Mouse (Mus musculus): ENCODE data around the gene Olfr1233. TPM values are rescaled to one million over a fixed set of nuclear protein-coding genes. Genes with fewer than 3 reads are reported as not detected.

The Olfr1233 gene
- polyA plus RNA-seq (2012; rRNA removed) = not detected in 2 replicates

GRCm38 (mm10) chr2:89342298-89342697 lies at the start of gene Olfr1233:
Gene Olfr1233, minus strand, starts transcription at chr2:89342398.

GRCm38 (mm10) chr2:89364765-89365164 lies 22.6 kb upstream of the Olfr1233 start, which contains the start of gene Olfr1234:
Gene Olfr1234, minus strand, starts transcription at chr2:89364865.

DNA sequence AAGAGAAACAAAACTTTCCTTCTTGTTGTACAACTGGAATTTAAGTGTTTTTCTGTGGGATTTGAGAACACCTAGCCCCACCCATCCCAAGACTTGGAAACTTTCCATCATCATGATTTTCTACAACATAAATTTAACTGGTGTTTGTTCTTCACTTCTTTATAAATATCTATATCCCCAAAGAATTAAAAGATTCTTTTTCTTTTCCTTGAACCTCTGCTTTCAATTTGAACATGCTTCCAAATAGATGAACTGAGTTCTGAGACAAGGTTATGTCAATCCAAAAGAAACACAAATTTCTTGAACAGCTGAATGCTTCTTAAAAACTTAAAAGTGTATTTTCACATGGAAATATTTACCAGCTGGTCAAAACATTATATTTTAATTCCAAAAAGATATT lies 12.6 kb downstream of the Olfr1233 start, which contains the start of gene Olfr1232:
Olfr1232 (minus strand) TSS at position 101 of the 400 bp plus-strand sequence.

DNA sequence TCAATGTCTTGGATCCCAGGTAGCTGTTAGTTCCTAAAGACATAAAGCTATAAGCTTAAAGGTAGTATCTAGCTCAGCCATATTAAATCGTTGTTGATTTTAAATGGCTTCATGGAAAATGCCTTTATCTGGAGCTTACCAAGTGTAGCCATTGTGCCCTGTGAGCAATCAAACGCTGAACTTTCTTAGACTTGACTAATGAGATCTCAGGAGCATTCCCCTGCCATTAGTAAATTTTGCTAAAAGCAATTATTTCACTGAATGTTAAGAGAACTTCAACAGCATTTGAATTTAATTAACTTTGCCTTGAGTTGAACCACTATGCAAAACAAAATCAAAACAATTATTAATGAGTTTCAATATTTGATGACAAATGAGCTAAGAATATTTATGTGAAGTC lies 35.2 kb downstream of the Olfr1233 start, which contains the start of gene Olfr1231:
Olfr1231 (minus strand) TSS at position 101 of the 400 bp plus-strand sequence.

GRCm38 (mm10) chr2:89297168-89297567 lies 45.0 kb downstream of the Olfr1233 start, which contains the start of gene Olfr1230:
Gene Olfr1230, minus strand, starts transcription at chr2:89297268.

DNA sequence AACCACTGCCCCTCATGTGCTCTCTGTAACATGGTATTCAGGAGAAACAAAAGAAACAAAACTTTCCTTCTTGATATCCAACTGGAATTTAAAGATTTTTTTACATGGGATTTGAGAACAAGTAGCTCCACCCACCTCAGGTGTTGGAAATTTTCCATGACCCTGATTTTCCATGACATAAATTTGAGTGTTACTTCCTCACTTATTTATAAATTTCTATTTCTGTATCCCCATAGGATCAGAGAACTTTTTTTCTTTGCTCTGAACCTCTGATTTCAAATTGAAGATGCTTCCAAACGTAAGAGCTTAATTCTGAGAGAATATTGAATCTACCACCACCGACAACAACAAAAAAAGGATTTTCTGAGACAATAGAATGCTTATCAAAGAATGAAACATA lies 54.3 kb downstream of the Olfr1233 start, which contains the start of gene Olfr1229:
Olfr1229 (minus strand) TSS at position 101 of the 400 bp plus-strand sequence.

Other genes starting within 250 kb of the Olfr1233 start
- gene Olfr1220, start 235.6 kb downstream of the Olfr1233 start, polyA plus RNA-seq (2012; rRNA removed) = not detected in 2 replicates
- gene Olfr1221, start 225.1 kb downstream of the Olfr1233 start, polyA plus RNA-seq (2012; rRNA removed) = not detected in 2 replicates
- gene Olfr1222, start 209.3 kb downstream of the Olfr1233 start, polyA plus RNA-seq (2012; rRNA removed) = not detected in 2 replicates
- gene Olfr1223, start 190.8 kb downstream of the Olfr1233 start, polyA plus RNA-seq (2012; rRNA removed) = not detected in 2 replicates
- not detected in 2 replicates for gene Olfr1224-ps1, start 178.3 kb downstream of the Olfr1233 start, polyA plus RNA-seq (2012; rRNA removed)
- not detected in 2 replicates for gene Olfr1225, start 167.7 kb downstream of the Olfr1233 start, polyA plus RNA-seq (2012; rRNA removed)
- gene Olfr1226, start 142.3 kb downstream of the Olfr1233 start, polyA plus RNA-seq (2012; rRNA removed) = not detected in 2 replicates
- not detected in 2 replicates for gene Olfr1228, start 88.3 kb downstream of the Olfr1233 start, polyA plus RNA-seq (2012; rRNA removed)
- not detected in 2 replicates for gene Olfr1229, start 54.4 kb downstream of the Olfr1233 start, polyA plus RNA-seq (2012; rRNA removed)
- not detected in 2 replicates for gene Olfr1230, start 45.1 kb downstream of the Olfr1233 start, polyA plus RNA-seq (2012; rRNA removed)
- not detected in 2 replicates for gene Olfr1231, start 35.3 kb downstream of the Olfr1233 start, polyA plus RNA-seq (2012; rRNA removed)
- not detected in 2 replicates for gene Olfr1232, start 12.7 kb downstream of the Olfr1233 start, polyA plus RNA-seq (2012; rRNA removed)
- not detected in 2 replicates for gene Olfr1234, start 22.5 kb upstream of the Olfr1233 start, polyA plus RNA-seq (2012; rRNA removed)
- gene Olfr1238, start 67.3 kb upstream of the Olfr1233 start, polyA plus RNA-seq (2012; rRNA removed) = not detected in 2 replicates
- gene Olfr1239, start 78.0 kb upstream of the Olfr1233 start, polyA plus RNA-seq (2012; rRNA removed) = not detected in 2 replicates
- not detected in 2 replicates for gene Olfr1240, start 100.6 kb upstream of the Olfr1233 start, polyA plus RNA-seq (2012; rRNA removed)
- not detected in 2 replicates for gene Olfr1241, start 144.7 kb upstream of the Olfr1233 start, polyA plus RNA-seq (2012; rRNA removed)
- gene Olfr1242, start 155.9 kb upstream of the Olfr1233 start, polyA plus RNA-seq (2012; rRNA removed) = not detected in 2 replicates
- gene Olfr1243, start 189.1 kb upstream of the Olfr1233 start, polyA plus RNA-seq (2012; rRNA removed) = not detected in 2 replicates
- not detected in 2 replicates for gene Olfr1245, start 236.0 kb upstream of the Olfr1233 start, polyA plus RNA-seq (2012; rRNA removed)

All from central nervous system, embryonic 14 days (tissue).